Mouse (Mus musculus) adrenal gland, postnatal 14 days (tissue): ENCODE data around the gene Crtap. TPM values are rescaled to one million over a fixed set of nuclear protein-coding genes. Genes with fewer than 3 reads are reported as not detected.

Experiments used
- DNase-seq: peaks from one replicate; pipeline ENCODE4 v3.0.0; 2021; ENCODE audit warnings: mixed read lengths
- total RNA-seq: library from RNA; stranded (reverse); gene quantifications from 2 replicates; pipeline ENCODE4 v1.2.3, GENCODE M21; 2021

Crtap gene
- total RNA-seq, 1 experiment from 2014 or later = 85.4 TPM

DNA sequence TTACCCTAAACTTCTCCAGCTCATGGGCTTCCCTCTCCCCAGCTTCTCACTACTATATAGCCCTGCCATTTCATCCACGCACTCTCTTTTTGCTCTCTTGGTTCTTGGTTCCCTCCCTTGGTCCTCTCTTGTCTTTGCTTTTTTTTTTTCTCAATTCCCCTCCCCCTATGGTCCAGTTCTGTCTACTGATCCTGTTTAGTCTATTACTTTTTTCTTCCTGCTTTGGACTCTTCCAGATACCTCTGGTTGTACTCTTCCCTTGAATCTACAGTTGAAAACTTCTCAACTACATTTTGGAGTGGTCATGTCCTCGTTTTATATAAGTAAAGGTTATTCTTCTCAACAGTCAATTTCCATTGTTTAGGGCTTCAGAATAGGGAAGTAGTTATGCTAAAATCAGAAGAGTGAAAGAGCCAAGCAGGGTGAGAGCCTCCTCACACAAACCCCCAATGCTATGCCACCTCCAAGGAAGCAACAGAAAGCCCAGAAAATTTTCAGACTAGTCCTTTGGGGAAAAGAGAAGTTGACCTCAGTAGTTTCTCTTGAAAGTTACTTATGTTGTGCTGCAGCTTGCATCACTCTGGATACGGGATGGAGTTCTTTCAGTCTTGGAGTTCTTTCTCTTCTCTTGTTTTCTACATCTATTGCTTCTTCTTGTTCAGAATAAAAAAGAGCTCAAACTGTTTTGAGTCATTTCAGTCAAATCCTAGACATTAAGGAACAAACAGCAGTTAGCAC, 64.3 kb downstream of the Crtap start:
- no peak for DNase-seq

Other genes with a start within 250 kb of the Crtap start
- not detected in 2 replicates for gene Bcl2a1c, start 60.5 kb downstream of the Crtap start, total RNA-seq
- gene Glb1, start 10.4 kb upstream of the Crtap start, total RNA-seq = 25.5 and 25.6 TPM in 2 replicates
- gene Tmppe, start 10.4 kb upstream of the Crtap start, total RNA-seq = 6.9 and 8.2 TPM in 2 replicates
- not detected in 2 replicates for gene Ccr4, start 114.2 kb upstream of the Crtap start, total RNA-seq
- not detected in 2 replicates for gene C130032M10Rik, start 125.0 kb upstream of the Crtap start, total RNA-seq
- 0.04 TPM in 1 of 2 replicates, not detected in the other for gene Trim71, start 173.7 kb upstream of the Crtap start, total RNA-seq
- 33.9 and 36.5 TPM in 2 replicates for gene Cnot10, start 249.5 kb upstream of the Crtap start, total RNA-seq